Mouse (Mus musculus) MEL (cell line): ENCODE data around the gene Hist1h2ae.

Experiments
- CHD1 ChIP-seq: IDR thresholded peaks from 2 replicates; pipeline ENCODE4 v1.6.1; 2012; ENCODE audit warnings: low read depth, mild to moderate bottlenecking, inconsistent platforms, low read length, improper control_type of control experiment
- CTCF ChIP-seq, 3 experiments: IDR thresholded peaks in 2 of 3; conservative IDR thresholded peaks in 1 of 3; 2 replicates each; pipeline ENCODE4 v1.5.1; 2011 to 2012; ENCODE audit warnings: low read length in 3 of 3, low read depth in 2 of 3, mild to moderate bottlenecking in 2 of 3, improper control_type of control experiment in 1 of 3, inconsistent platforms in 1 of 3, mixed read lengths in 1 of 3, moderate library complexity in 1 of 3; ENCODE audit not compliant: control insufficient read depth in 1 of 3, insufficient read depth in 1 of 3, poor library complexity in 1 of 3, severe bottlenecking in 1 of 3
- E2F4 ChIP-seq: IDR thresholded peaks from 2 replicates; pipeline ENCODE4 v1.6.1; 2011; ENCODE audit warnings: low read depth, low read length, improper control_type of control experiment, borderline replicate concordance
- EP300 ChIP-seq, 2 experiments: IDR thresholded peaks; 2 replicates each; pipeline ENCODE4 v1.6.1; 2011; ENCODE audit warnings: improper control_type of control experiment in 2 of 2, low read length in 2 of 2, low read depth in 1 of 2, mild to moderate bottlenecking in 1 of 2
- HCFC1 ChIP-seq: IDR thresholded peaks from 2 replicates; pipeline ENCODE4 v1.6.1; 2012; ENCODE audit warnings: low read depth, mild to moderate bottlenecking, inconsistent platforms, low read length, improper control_type of control experiment, moderate library complexity
- POLR2A ChIP-seq, 2 experiments: IDR thresholded peaks; 2 replicates each; pipeline ENCODE4 v1.6.1; 2011 to 2012; ENCODE audit warnings: low read length in 2 of 2, mild to moderate bottlenecking in 2 of 2, control low read depth in 1 of 2, improper control_type of control experiment in 1 of 2, low read depth in 1 of 2, moderate library complexity in 1 of 2; ENCODE audit not compliant: control insufficient read depth in 1 of 2, insufficient read depth in 1 of 2, poor library complexity in 1 of 2
- ZKSCAN1 ChIP-seq: IDR thresholded peaks from 2 replicates; pipeline ENCODE4 v1.6.1; 2012; ENCODE audit warnings: low read depth, mild to moderate bottlenecking, inconsistent platforms, low read length, improper control_type of control experiment, moderate library complexity

DNA sequence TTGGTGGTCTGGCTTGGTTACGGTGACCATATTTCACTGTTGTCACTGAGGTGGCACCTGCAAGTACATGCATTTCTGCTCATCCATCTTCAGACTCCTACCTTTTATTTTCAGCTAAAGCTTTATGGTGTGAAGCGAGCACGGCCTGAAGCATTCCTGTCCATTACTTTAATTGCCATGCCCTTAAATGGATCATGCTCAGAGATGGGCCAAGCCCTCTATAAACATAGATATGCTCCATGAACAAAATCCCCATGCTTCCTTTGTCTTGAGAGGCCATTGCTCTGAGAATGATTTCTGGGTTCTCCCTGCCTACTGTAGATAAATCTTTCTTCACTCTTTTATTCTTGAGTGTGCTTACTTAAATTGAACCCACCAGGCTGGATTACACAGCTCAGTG is 33.4 kb upstream of the Hist1h2ae start:
- no peak for TF ChIP-seq ZKSCAN1
- TF ChIP-seq CTCF (IDR thresholded peaks at IDR 0.05 in 2 of 3, conservative IDR thresholded peaks at IDR 0.05 in 1 of 3; ENCODE audit: control insufficient read depth in 1 of 3, insufficient read depth in 1 of 3, low read depth in 2 of 3, low read length in 3 of 3, poor library complexity in 1 of 3, severe bottlenecking in 1 of 3), result no peak
- no peak for TF ChIP-seq E2F4
- no peak for TF ChIP-seq EP300 (IDR thresholded peaks at IDR 0.05; ENCODE audit: low read depth in 1 of 2, low read length in 2 of 2)
- no peak for TF ChIP-seq POLR2A (IDR thresholded peaks at IDR 0.05; ENCODE audit: control insufficient read depth in 1 of 2, insufficient read depth in 1 of 2, low read depth in 1 of 2, low read length in 2 of 2, poor library complexity in 1 of 2)
- TF ChIP-seq HCFC1, result no peak
- no peak for TF ChIP-seq CHD1
